Mouse (Mus musculus): ENCODE data around the gene Nr1i2.

DNA sequence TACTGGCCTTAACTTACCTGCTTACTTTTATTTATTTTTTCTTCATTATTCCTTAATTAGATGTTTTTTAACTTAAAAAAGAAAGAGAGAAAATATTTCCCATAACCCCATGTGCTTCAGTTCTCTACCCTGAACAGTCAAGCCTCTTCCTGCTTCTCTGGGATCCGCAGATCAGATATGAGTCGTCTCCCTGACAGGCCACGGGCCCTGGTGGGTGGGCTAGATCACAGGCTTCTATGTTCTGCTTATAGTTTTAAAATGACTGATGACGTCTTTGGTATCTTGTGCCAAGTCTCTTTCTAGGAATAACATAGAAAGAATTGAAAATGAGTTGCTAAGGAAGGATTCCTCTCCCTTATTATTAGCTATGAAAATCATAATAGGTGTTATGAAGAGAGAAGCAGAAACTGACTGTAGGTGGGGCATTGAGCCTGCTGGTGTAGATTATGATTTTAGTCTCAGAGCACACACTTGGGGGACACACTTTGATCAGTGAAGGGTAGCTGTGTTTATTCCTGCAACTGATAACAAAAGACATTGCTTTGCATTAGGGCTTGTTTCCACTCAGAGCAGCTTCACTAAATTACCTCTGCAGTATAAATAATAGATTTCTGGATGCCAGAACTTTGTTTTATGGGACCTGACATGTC lies 57.6 kb downstream of the Nr1i2 start:
- TF ChIP-seq CTCF (IDR thresholded peaks at IDR 0.05; ENCODE audit: control insufficient read depth, insufficient read depth, low read length) (no peak), POLR2A (IDR thresholded peaks at IDR 0.05; ENCODE audit: borderline replicate concordance, control insufficient read depth, low read depth, low read length) (no peak)

Measured in bone marrow, adult 2 months (tissue).